Mouse (Mus musculus): Measurements from ENCODE around the gene Rbm6. TPM values are rescaled to one million over a fixed set of nuclear protein-coding genes. Genes with fewer than 3 reads are reported as not detected.

The Rbm6 gene
- polyA plus RNA-seq (2015; fragmentation: Nextera tagmentation; extraction: Ambion mirVana), result 21.1 and 26.2 TPM in 2 replicates

DNA sequence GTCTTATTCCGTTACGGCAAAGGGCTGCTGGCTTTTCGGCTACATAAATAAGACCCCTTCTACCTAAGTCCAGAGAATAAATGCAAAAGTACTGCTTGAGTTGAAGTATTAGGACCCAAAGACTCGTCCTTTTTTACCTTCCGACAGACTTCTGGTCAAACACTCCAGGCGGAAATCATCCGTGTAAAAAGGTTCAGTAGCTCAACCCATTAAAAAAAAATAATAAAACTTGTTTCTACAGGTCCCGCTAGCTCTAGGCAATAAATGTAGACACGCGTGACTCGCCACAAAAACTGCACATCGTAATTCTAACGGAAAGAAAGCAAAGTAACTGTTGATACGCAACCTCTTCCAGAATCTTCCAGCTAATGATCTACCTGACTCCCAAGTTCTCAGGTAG, at the start of gene Rbm6:
Gene Rbm6, minus strand, starts transcription at position 101 of the 400 bp plus-strand sequence.
- TF ChIP-seq CTCF (IDR thresholded peaks at IDR 0.05; ENCODE audit: low read depth), result no peak
- no peaks in the 10 kb centered on the region for H3K9me3 ChIP-seq (ENCODE audit: control insufficient read depth)
- no peak for ATAC-seq
- no peaks in the 10 kb centered on the region for H3K36me3 ChIP-seq (ENCODE audit: control insufficient read depth, insufficient read depth)
- H3K4me2 ChIP-seq (replicated peaks; ENCODE audit: low read depth), result peak within 1 kb of the TSS; percentile 81
- H3K4me1 ChIP-seq (replicated peaks; ENCODE audit: control insufficient read depth, insufficient read depth, low read length), result peaks cover 7% of the 10 kb centered on the region
- H3K9ac ChIP-seq (ENCODE audit: low read depth, low read length), result peak within 1 kb of the TSS; percentile 95
- WGBS, result 5% methylated on average over 14 of the region's 14 CpGs
- peak within 1 kb of the TSS; percentile 98 for H3K27ac ChIP-seq (ENCODE audit: low read depth, low read length)
- no peaks in the 10 kb centered on the region for H3K27me3 ChIP-seq (replicated peaks; ENCODE audit: control insufficient read depth, insufficient read depth, low read length)
- H3K4me3 ChIP-seq (ENCODE audit: low read depth, low read length), result peak within 1 kb of the TSS; percentile 81

DNA sequence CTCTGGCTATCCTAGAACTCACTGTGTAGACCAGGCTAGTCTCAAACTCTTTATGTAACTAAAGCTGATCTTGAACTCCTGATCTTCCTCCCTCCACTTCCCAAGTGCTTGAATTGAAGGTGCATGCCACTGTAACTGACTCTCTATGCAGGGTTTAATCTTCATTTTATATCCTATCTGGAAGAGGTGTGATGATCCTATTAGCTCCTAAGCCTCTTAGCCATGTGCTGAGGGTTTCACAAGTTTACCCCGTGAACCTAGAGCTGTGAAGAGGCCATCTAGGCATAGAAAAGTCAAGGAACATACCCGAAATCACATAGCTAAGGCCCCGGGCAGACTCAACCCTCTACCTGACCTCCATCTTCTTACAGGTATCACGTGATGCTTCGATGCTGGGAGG, 46.4 kb upstream of the Rbm6 start:
- 84% methylated on average over 5 of the region's 5 CpGs for WGBS
- no peak for ATAC-seq
- H3K9me3 ChIP-seq (ENCODE audit: control insufficient read depth), result no peaks in the 10 kb centered on the region
- H3K9ac ChIP-seq (ENCODE audit: low read depth, low read length), result no peak overlapping the region
- H3K4me1 ChIP-seq (replicated peaks; ENCODE audit: control insufficient read depth, insufficient read depth, low read length), result no peaks in the 10 kb centered on the region
- no peak overlapping the region for H3K27ac ChIP-seq (ENCODE audit: low read depth, low read length)
- H3K4me2 ChIP-seq (replicated peaks; ENCODE audit: low read depth), result no peak overlapping the region
- H3K36me3 ChIP-seq (ENCODE audit: control insufficient read depth, insufficient read depth), result peaks cover 62% of the 10 kb centered on the region
- no peak for TF ChIP-seq CTCF (IDR thresholded peaks at IDR 0.05; ENCODE audit: low read depth)
- H3K27me3 ChIP-seq (replicated peaks; ENCODE audit: control insufficient read depth, insufficient read depth, low read length), result no peaks in the 10 kb centered on the region
- no peak overlapping the region for H3K4me3 ChIP-seq (ENCODE audit: low read depth, low read length)

DNA sequence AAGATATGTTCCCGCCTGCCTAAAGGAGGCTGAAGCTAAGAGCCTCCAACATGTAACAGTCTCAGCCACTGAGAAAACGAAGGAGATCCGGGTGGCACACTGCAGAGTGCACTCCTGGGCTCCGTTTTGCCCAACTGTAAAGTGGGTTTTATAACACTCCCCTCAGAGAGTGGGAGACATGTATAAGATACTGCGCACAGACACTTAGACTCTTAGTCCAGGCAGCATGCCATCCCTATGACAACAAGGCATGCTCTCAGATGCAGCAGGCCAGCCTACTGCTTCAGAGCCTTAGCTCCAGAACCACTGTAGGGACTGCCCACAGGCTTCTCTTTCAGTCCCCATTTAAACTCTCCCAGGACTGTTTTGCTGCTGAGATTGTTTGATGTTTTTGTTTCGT, 45.8 kb upstream of the Rbm6 start:
- no peaks in the 10 kb centered on the region for H3K4me1 ChIP-seq (replicated peaks; ENCODE audit: control insufficient read depth, insufficient read depth, low read length)
- TF ChIP-seq CTCF (IDR thresholded peaks at IDR 0.05; ENCODE audit: low read depth), result no peak
- 85% methylated on average over 6 of the region's 6 CpGs for WGBS
- no peaks in the 10 kb centered on the region for H3K9me3 ChIP-seq (ENCODE audit: control insufficient read depth)
- no peak overlapping the region for H3K4me3 ChIP-seq (ENCODE audit: low read depth, low read length)
- H3K36me3 ChIP-seq (ENCODE audit: control insufficient read depth, insufficient read depth), result peaks cover 67% of the 10 kb centered on the region
- no peak overlapping the region for H3K4me2 ChIP-seq (replicated peaks; ENCODE audit: low read depth)
- no peak for ATAC-seq
- no peak overlapping the region for H3K9ac ChIP-seq (ENCODE audit: low read depth, low read length)
- no peak overlapping the region for H3K27ac ChIP-seq (ENCODE audit: low read depth, low read length)
- no peaks in the 10 kb centered on the region for H3K27me3 ChIP-seq (replicated peaks; ENCODE audit: control insufficient read depth, insufficient read depth, low read length)

DNA sequence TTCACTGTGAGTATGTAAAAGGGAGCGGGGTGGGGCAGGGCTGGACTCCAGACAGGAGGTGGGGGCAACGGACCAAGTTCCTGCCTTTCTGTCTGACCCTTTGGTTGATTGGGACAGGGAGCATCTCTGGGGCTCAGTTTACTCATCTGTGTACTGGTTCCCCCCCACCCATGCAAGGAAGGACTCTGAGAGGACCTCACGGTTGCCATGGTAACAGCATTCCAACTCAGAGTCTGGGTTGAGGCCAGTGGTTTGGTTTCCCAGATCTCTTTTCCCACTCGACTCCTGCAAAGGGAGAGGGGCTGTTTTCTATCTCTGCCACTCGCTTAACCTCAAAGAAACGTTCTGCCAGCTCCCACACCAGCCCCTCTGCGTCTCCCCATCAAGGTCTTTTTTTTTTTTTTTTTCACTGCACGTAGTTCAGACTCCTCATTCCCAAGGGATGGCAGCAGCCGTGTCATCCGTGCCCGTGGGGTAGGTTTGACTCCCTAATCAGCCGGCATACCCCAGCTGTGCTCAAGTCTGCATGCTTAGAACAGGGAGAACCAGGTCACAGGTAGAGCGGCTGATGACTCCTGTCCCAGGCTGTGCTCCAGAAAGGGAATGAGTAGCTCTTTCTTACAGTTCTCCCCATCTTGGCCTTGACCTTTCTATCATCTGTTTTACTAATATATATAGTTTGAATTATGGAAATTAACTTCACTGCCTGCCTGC, 45.0 kb upstream of the Rbm6 start:
- H3K4me2 ChIP-seq (replicated peaks; ENCODE audit: low read depth), result no peak overlapping the region
- peaks cover 68% of the 10 kb centered on the region for H3K36me3 ChIP-seq (ENCODE audit: control insufficient read depth, insufficient read depth)
- H3K4me1 ChIP-seq (replicated peaks; ENCODE audit: control insufficient read depth, insufficient read depth, low read length), result no peaks in the 10 kb centered on the region
- H3K27me3 ChIP-seq (replicated peaks; ENCODE audit: control insufficient read depth, insufficient read depth, low read length), result no peaks in the 10 kb centered on the region
- WGBS, result 49% methylated on average over 13 of the region's 13 CpGs
- H3K9ac ChIP-seq (ENCODE audit: low read depth, low read length), result no peak overlapping the region
- ATAC-seq, result no peak
- no peak overlapping the region for H3K4me3 ChIP-seq (ENCODE audit: low read depth, low read length)
- H3K27ac ChIP-seq (ENCODE audit: low read depth, low read length), result no peak overlapping the region
- H3K9me3 ChIP-seq (ENCODE audit: control insufficient read depth), result no peaks in the 10 kb centered on the region
- TF ChIP-seq CTCF (IDR thresholded peaks at IDR 0.05; ENCODE audit: low read depth), result no peak

DNA sequence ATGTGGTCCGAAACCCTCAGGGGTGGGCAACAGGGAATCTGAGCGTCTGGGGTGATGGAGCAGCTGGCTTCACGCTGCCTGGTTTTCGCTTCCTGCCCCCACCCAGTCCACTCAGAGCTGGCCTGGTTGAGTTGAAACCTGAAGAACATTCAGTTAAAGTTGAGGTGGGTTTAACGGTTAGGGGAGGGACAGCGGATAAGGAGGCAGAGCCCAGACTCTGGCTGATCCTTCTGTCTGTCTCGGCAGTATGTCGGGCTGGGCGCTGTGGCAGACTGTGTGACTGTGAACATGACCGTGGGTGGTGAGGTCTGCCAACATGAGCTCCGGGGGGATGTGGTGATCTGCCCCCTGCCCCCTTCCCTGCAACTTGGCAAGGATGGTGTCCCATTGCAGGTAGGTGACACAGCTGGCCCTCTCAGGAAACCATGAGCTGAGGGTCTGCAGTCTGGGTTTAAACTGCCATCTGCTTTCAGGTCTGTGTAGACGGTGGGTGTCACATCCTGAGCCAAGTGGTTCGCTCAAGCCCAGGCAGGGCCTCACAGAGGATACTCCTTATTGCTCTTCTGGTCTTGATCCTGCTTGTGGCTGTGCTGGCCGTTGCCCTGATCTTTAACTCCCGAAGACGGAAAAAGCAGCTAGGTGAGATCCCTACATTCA, 41.9 kb upstream of the Rbm6 start:
- H3K27me3 ChIP-seq (replicated peaks; ENCODE audit: control insufficient read depth, insufficient read depth, low read length), result no peaks in the 10 kb centered on the region
- peaks cover 74% of the 10 kb centered on the region for H3K36me3 ChIP-seq (ENCODE audit: control insufficient read depth, insufficient read depth)
- H3K9ac ChIP-seq (ENCODE audit: low read depth, low read length), result no peak overlapping the region
- TF ChIP-seq CTCF (IDR thresholded peaks at IDR 0.05; ENCODE audit: low read depth), result no peak
- H3K4me2 ChIP-seq (replicated peaks; ENCODE audit: low read depth), result no peak overlapping the region
- no peaks in the 10 kb centered on the region for H3K9me3 ChIP-seq (ENCODE audit: control insufficient read depth)
- no peak overlapping the region for H3K4me3 ChIP-seq (ENCODE audit: low read depth, low read length)
- no peak for ATAC-seq
- H3K27ac ChIP-seq (ENCODE audit: low read depth, low read length), result no peak overlapping the region
- no peaks in the 10 kb centered on the region for H3K4me1 ChIP-seq (replicated peaks; ENCODE audit: control insufficient read depth, insufficient read depth, low read length)
- 82% methylated on average over 16 of the region's 16 CpGs for WGBS

DNA sequence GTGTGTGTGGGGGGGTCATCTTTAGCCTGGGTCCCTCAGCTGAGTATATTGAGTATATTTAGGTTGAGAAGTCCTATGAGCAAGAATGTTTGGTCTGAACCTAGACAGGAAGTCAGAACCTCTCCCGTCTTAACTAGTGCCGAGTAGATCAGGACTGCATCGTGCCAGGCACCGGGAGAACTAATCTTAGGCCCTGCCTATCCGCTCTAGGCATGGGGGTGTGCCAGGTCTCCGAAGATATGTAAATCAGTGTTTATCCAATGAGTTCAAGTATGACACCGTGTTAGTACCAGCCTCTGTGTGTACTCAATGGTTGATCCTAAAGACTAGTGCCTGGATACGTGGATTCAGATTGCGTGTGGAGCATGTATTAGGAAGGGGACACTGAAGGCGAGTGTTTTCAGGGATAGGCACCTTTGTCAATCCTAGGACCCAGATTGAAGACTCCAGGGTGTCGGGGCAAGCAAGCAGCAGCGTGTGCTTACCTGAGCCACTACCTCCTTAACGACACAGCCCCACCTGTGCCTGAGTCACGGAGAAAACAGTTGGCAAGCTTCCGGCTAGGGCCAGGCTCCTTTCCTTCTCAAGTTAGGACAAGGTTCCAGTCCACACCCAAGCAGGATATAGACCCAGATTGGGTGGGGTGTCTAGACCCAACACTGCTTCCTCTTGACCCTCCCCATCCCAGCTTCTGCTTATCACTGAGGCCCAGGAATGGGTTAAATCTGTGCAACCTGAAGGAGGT, 37.2 kb upstream of the Rbm6 start:
- WGBS, result 41% methylated on average over 15 of the region's 15 CpGs
- Histone ChIP-seq H3K4me3 (ENCODE audit: low read depth, low read length) (peak overlapping the region; percentile 56), H3K4me1 (replicated peaks; ENCODE audit: control insufficient read depth, insufficient read depth, low read length) (peaks cover 5% of the 10 kb centered on the region; the same call in 1 of the 2 replicates)

More for the DNA sequence above, 37.2 kb upstream of the Rbm6 start:
- peak overlapping the region; percentile 68; the same call in 1 of the 2 replicates for H3K9ac ChIP-seq (ENCODE audit: low read depth, low read length)
- H3K36me3 ChIP-seq (ENCODE audit: control insufficient read depth, insufficient read depth), result peaks cover 36% of the 10 kb centered on the region
- no peak for TF ChIP-seq CTCF (IDR thresholded peaks at IDR 0.05; ENCODE audit: low read depth)
- H3K27ac ChIP-seq (ENCODE audit: low read depth, low read length), result peak overlapping the region; percentile 96
- H3K9me3 ChIP-seq (ENCODE audit: control insufficient read depth), result no peaks in the 10 kb centered on the region
- ATAC-seq, result peak; percentile 61
- H3K4me2 ChIP-seq (replicated peaks; ENCODE audit: low read depth), result peak overlapping the region; percentile 77
- no peaks in the 10 kb centered on the region for H3K27me3 ChIP-seq (replicated peaks; ENCODE audit: control insufficient read depth, insufficient read depth, low read length)
